Mouse (Mus musculus) limb, embryonic 14.5 days (tissue): ENCODE measurements around the gene Dhdh. TPM values are rescaled to one million over a fixed set of nuclear protein-coding genes. Genes with fewer than 3 reads are reported as not detected.
"Not testable (repeated sequence)": the region's sequence is repeated elsewhere in the genome, so short reads cannot be mapped to it uniquely, and the experiment has no call there.

Experiments used
- ATAC-seq: fragments of 200-750 bp; cut with Nextera tagmentation; 2 replicates; pipeline ENCODE4 v1.8.0; 2017; ENCODE audit warnings: low read depth, moderate number of reproducible peaks, moderate TSS enrichment; ENCODE audit not compliant: low FRiP score
- DNase-seq: peaks from one replicate; pipeline ENCODE4 v3.0.0-alpha.2; 2015; ENCODE audit warnings: low spot score
- H3K27ac ChIP-seq: fragments of 300-500 bp; sonication (generic); replicated peaks from 2 replicates; pipeline ENCODE4 v1.5.1; 2014; ENCODE audit warnings: low read depth, mild to moderate bottlenecking, low read length, moderate library complexity, mixed read lengths
- H3K27me3 ChIP-seq: fragments of 300-500 bp; sonication (generic); 2 replicates; pipeline ENCODE4 v1.6.1; 2014; ENCODE audit warnings: low read length, mixed read lengths; ENCODE audit not compliant: control insufficient read depth, insufficient read depth
- H3K36me3 ChIP-seq: fragments of 300-500 bp; sonication (generic); 2 replicates; pipeline ENCODE4 v1.6.1; 2014; ENCODE audit warnings: mild to moderate bottlenecking, low read length, moderate library complexity, mixed read lengths; ENCODE audit not compliant: control insufficient read depth, insufficient read depth
- H3K4me1 ChIP-seq: fragments of 300-500 bp; sonication (generic); 2 replicates; pipeline ENCODE4 v1.6.1; 2014; ENCODE audit warnings: antibody characterized with exemption, low read length, mixed read lengths; ENCODE audit not compliant: control insufficient read depth, insufficient read depth
- H3K4me2 ChIP-seq: fragments of 300-500 bp; sonication (generic); replicated peaks from 2 replicates; pipeline ENCODE4 v1.6.1; 2014; ENCODE audit warnings: low read depth, mild to moderate bottlenecking, low read length, moderate library complexity; ENCODE audit not compliant: severe bottlenecking
- H3K4me3 ChIP-seq: fragments of 300-500 bp; sonication (generic); replicated peaks from 2 replicates; pipeline ENCODE4 v1.5.1; 2014; ENCODE audit warnings: low read length
- H3K9ac ChIP-seq: fragments of 300-500 bp; sonication (generic); 2 replicates; pipeline ENCODE4 v1.6.1; 2014; ENCODE audit warnings: mild to moderate bottlenecking, low read depth, low read length, moderate library complexity; ENCODE audit not compliant: severe bottlenecking
- H3K9me3 ChIP-seq: fragments of 300-500 bp; sonication (generic); 2 replicates; pipeline ENCODE4 v1.6.1; 2016; ENCODE audit warnings: low read length; ENCODE audit not compliant: control insufficient read depth
- POLR2A ChIP-seq: fragments of 200-500 bp; IDR thresholded peaks from 2 replicates; pipeline ENCODE4 v1.8.0; 2012; ENCODE audit warnings: inconsistent platforms, mild to moderate bottlenecking, moderate library complexity, borderline replicate concordance; ENCODE audit not compliant: insufficient read depth, insufficient read length; ENCODE audit errors: extremely low read depth
- whole genome bisulfite sequencing: fragments of 180-500 bp; shearing (Covaris S2); extraction: QIAGEN DNeasy Blood & Tissue Kit; methylation state at CpG from one replicate; pipeline ENCODE4 v1.1.7; 2014; 5-methylcytosine and 5-hydroxymethylcytosine counted together
- polyA plus RNA-seq, 2 experiments: library from polyadenylated mRNA; depleted of rRNA in 1 of 2; stranded (reverse) in 1 of 2; unstranded in 1 of 2; fragments of >200 nt; fragmentation: Nextera tagmentation in 1 of 2; extraction: Ambion mirVana in 1 of 2; gene quantifications; 2 replicates each; pipeline versions ENCODE4 v1.2.1 to v1.2.3; 2012 to 2014

The Dhdh gene
- polyA plus RNA-seq, 2 experiments = 2.0 to 2.9 TPM

GRCm38 (mm10) chr7:45461326-45461725, 27.3 kb downstream of the Dhdh start:
- peak overlapping the region; percentile 88 for H3K27ac ChIP-seq
- no peak for ATAC-seq
- no peak for TF ChIP-seq POLR2A
- H3K9me3 ChIP-seq = no peaks in the 10 kb centered on the region
- H3K4me3 ChIP-seq = no peak overlapping the region
- H3K27me3 ChIP-seq = no peaks in the 10 kb centered on the region
- H3K4me2 ChIP-seq = no peak overlapping the region
- H3K36me3 ChIP-seq = peaks cover 59% of the 10 kb centered on the region
- H3K4me1 ChIP-seq = peaks cover 39% of the 10 kb centered on the region
- no peak overlapping the region for H3K9ac ChIP-seq
- DNase-seq = no peak
- WGBS = 52% methylated on average over 4 of the region's 5 CpGs

GRCm38 (mm10) chr7:45460860-45461314, 27.7 kb downstream of the Dhdh start:
- WGBS = 11% methylated on average over 13 of the region's 13 CpGs
- peaks cover 36% of the 10 kb centered on the region for H3K4me1 ChIP-seq
- peak overlapping the region; percentile 88 for H3K27ac ChIP-seq
- H3K27me3 ChIP-seq = no peaks in the 10 kb centered on the region
- H3K36me3 ChIP-seq = peaks cover 63% of the 10 kb centered on the region
- H3K4me2 ChIP-seq = peak overlapping the region; percentile 69
- no peak for TF ChIP-seq POLR2A
- no peaks in the 10 kb centered on the region for H3K9me3 ChIP-seq
- DNase-seq (peak; percentile 86), ATAC-seq (peak; percentile 17; the same call in 1 of the 2 replicates)
- H3K4me3 ChIP-seq = peak overlapping the region; percentile 73; the same call in 1 of the 2 replicates
- no peak overlapping the region for H3K9ac ChIP-seq

- peaks cover 66% of the 10 kb centered on the region for H3K36me3 ChIP-seq
Measured at GRCm38 (mm10) chr7:45460377-45460776, 28.2 kb downstream of the Dhdh start.

GRCm38 (mm10) chr7:45459564-45460140, 29.0 kb downstream of the Dhdh start, which contains the start of gene Ftl1:
Gene Ftl1 (minus strand): TSS chr7:45459884.
- peak; percentile 90; the same call in 1 of the 2 replicates for TF ChIP-seq POLR2A
- Histone ChIP-seq H3K4me1 (peaks cover 32% of the 10 kb centered on the region), H3K9ac (peak within 1 kb of the TSS; percentile 67), H3K4me2 (peak within 1 kb of the TSS; percentile 83), H3K4me3 (peak within 1 kb of the TSS; percentile 73), H3K36me3 (peaks cover 66% of the 10 kb centered on the region), H3K27ac (peak within 1 kb of the TSS; percentile 88)
- H3K9me3 ChIP-seq, H3K27me3 ChIP-seq: not testable (repeated sequence)
- peak; percentile 100 for DNase-seq
- peak; percentile 93 for ATAC-seq
- under 1% methylated on average over 24 of the region's 37 CpGs for WGBS

More at GRCm38 (mm10) chr7:45460377-45460776, 28.2 kb downstream of the Dhdh start:
- Histone ChIP-seq H3K9ac (peak overlapping the region; percentile 43), H3K27me3 (no peaks in the 10 kb centered on the region), H3K4me1 (peaks cover 32% of the 10 kb centered on the region), H3K9me3 (no peaks in the 10 kb centered on the region), H3K4me3 (peak overlapping the region; percentile 73), H3K27ac (peak overlapping the region; percentile 88), H3K4me2 (peak overlapping the region; percentile 69)
- DNase-seq (no peak), ATAC-seq (no peak)
- 73% methylated on average over 7 of the region's 7 CpGs for WGBS
- no peak for TF ChIP-seq POLR2A

- Histone ChIP-seq H3K36me3 (peaks cover 70% of the 10 kb centered on the region), H3K4me2 (peak overlapping the region; percentile 83), H3K4me1 (peaks cover 32% of the 10 kb centered on the region)
Measured at GRCm38 (mm10) chr7:45458748-45459563, 29.6 kb downstream of the Dhdh start.

More at GRCm38 (mm10) chr7:45458748-45459563, 29.6 kb downstream of the Dhdh start:
- no peaks in the 10 kb centered on the region for H3K27me3 ChIP-seq
- H3K27ac ChIP-seq = peak overlapping the region; percentile 88
- ATAC-seq = peak; percentile 66
- H3K9me3 ChIP-seq = no peaks in the 10 kb centered on the region
- under 1% methylated on average over 37 of the region's 43 CpGs for WGBS
- peak; percentile 85 for DNase-seq
- H3K4me3 ChIP-seq = peak overlapping the region; percentile 73
- peak overlapping the region; percentile 67 for H3K9ac ChIP-seq
- TF ChIP-seq POLR2A = no peak
